Mouse (Mus musculus): ENCODE results near the gene Slc1a5. TPM values are rescaled to one million over a fixed set of nuclear protein-coding genes. Genes with fewer than 3 reads are reported as not detected.
A peak's percentile ranks its signal among the peaks of the same experiment; 100 is the strongest.

The Slc1a5 gene
- polyA plus RNA-seq, 1 experiment from 2014 or later = 9.8 TPM

DNA sequence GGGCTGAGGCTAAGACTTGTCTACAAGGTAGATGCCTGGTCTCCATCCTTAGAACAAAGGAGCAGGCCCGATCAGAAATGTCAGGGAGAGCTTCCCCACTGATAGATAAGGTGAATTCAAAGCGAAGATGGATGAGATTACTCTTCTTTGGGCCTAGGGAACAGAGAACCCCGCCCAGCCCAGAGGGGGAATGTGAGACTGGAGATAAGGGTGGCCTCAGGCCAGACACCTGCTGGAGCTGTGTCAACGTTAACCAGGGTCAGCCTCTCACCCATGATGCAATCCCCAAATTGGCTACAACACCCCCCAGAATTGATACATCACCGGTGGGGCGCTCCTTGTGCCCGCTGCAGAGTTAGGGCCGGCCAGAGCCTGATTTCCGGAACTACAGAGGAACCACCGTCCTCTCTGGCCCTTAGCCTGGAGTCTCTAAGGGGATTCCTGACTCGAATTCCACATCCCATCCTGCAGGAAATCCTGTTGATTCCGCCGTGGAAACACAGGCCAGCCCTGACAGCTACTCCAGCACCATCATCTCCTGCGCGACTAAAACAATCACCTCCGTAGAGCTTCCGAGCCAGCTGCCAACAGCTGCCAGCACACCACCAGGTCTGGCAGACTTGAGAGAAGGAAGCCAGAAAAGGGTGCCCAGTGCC is 25.6 kb upstream of the Slc1a5 start:
- no peaks in the 10 kb centered on the region for H3K4me1 ChIP-seq (replicated peaks; ENCODE audit: control insufficient read depth, insufficient read depth, low read length)
- H3K36me3 ChIP-seq (ENCODE audit: control insufficient read depth, insufficient read depth) = no peaks in the 10 kb centered on the region
- H3K4me2 ChIP-seq (ENCODE audit: low read length) = no peak overlapping the region
- no peak overlapping the region for H3K9ac ChIP-seq (replicated peaks; ENCODE audit: low read depth, low read length)
- no peaks in the 10 kb centered on the region for H3K9me3 ChIP-seq (ENCODE audit: control insufficient read depth, low read length)
- no peak overlapping the region for H3K4me3 ChIP-seq (replicated peaks; ENCODE audit: low read length)
- H3K27me3 ChIP-seq (replicated peaks; ENCODE audit: control insufficient read depth, insufficient read depth, low read length) = no peaks in the 10 kb centered on the region
- 82% methylated on average over 17 of the region's 17 CpGs for WGBS
- no peak for ATAC-seq
- H3K27ac ChIP-seq (ENCODE audit: low read length) = no peak overlapping the region

DNA sequence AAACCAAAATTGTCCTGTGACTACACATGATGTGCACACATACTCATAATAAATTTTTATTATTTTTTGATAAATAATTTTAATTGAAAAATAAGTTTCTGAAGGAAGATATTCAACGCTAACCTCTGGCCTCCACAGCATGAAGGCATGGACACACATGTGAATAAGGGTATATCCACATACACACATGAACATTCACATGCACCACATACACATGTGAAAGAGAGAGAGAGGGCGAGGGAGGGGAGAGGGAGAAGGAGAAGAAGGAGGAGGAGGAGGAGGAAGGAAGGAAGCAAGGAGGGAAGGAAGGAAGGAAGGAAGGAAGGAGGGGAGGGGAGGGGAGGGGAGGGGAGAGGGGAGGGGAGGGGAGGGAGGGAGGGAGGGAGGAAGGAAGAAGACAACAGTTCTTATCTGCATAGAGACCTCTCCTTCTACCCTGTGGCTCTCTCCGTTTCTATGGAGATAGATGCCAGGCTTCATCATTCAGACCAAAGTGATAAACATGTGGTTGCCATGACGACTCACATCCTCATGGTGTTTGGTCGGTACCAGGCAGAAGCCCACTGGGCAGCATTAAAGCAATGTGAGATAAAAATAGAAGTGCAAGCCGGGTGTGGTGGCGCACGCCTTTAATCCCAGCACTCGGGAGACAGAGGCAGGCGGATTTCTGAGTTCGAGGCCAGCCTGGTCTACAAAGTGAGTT is 22.1 kb upstream of the Slc1a5 start:
- Histone ChIP-seq H3K9me3 (ENCODE audit: control insufficient read depth, low read length) (no peaks in the 10 kb centered on the region), H3K27ac (ENCODE audit: low read length) (no peak overlapping the region), H3K36me3 (ENCODE audit: control insufficient read depth, insufficient read depth) (no peaks in the 10 kb centered on the region), H3K4me3 (replicated peaks; ENCODE audit: low read length) (no peak overlapping the region), H3K4me2 (ENCODE audit: low read length) (no peak overlapping the region), H3K4me1 (replicated peaks; ENCODE audit: control insufficient read depth, insufficient read depth, low read length) (no peaks in the 10 kb centered on the region), H3K27me3 (replicated peaks; ENCODE audit: control insufficient read depth, insufficient read depth, low read length) (no peaks in the 10 kb centered on the region), H3K9ac (replicated peaks; ENCODE audit: low read depth, low read length) (no peak overlapping the region)
- peak; percentile 66 for ATAC-seq
- 63% methylated on average over 10 of the region's 11 CpGs for WGBS

DNA sequence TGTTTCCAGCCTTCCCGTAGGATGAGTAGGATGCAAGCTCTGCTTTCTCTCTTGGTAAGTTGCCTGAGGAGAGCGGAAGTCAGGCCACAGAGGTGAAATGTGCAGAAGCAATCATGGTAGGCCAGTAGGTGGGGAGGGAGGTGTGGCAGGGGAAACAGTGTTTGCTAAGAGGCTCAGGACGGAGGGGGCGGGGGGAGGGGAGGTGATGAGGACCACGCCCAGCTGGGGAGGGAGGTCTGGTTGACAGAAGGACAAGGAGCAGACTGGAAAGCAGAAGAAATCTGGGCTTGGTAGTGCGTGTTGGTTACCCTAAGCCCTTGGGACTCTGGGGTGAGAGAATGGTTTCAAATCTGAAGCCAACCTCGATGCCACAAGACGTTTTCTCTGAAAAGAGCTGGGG is 20.8 kb upstream of the Slc1a5 start:
- Histone ChIP-seq H3K4me3 (replicated peaks; ENCODE audit: low read length) (no peak overlapping the region), H3K27me3 (replicated peaks; ENCODE audit: control insufficient read depth, insufficient read depth, low read length) (no peaks in the 10 kb centered on the region)
- ATAC-seq = no peak

DNA sequence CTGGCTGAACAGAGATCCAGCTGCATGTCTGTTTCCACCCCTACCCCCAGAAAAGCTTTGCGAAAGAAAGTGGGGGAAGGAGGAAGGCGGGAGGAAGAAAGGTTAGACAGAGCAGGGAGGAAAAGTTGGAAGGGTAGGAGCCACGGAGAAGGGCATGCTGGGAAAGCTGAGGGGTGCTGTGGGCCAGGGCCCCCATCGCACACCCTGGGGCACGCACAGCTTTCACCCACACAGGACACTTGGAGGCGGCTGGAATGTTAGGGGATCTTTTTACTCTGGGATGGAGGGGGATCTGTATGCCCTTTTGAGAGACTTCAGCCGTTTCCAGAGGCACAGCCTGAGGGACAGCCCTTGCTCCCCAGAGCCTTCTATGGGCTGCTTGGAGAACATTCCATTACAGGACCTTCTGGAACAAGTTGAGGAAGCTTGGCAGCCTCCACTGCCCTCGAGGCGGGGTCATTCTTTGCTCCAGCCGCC is 20.1 kb upstream of the Slc1a5 start:
- no peaks in the 10 kb centered on the region for H3K4me1 ChIP-seq (replicated peaks; ENCODE audit: control insufficient read depth, insufficient read depth, low read length)
- no peak overlapping the region for H3K27ac ChIP-seq (ENCODE audit: low read length)
- no peak overlapping the region for H3K9ac ChIP-seq (replicated peaks; ENCODE audit: low read depth, low read length)
- ATAC-seq = no peak
- no peaks in the 10 kb centered on the region for H3K27me3 ChIP-seq (replicated peaks; ENCODE audit: control insufficient read depth, insufficient read depth, low read length)
- 55% methylated on average over 10 of the region's 10 CpGs for WGBS
- no peak overlapping the region for H3K4me3 ChIP-seq (replicated peaks; ENCODE audit: low read length)
- H3K9me3 ChIP-seq (ENCODE audit: control insufficient read depth, low read length) = no peaks in the 10 kb centered on the region
- H3K36me3 ChIP-seq (ENCODE audit: control insufficient read depth, insufficient read depth) = no peaks in the 10 kb centered on the region
- H3K4me2 ChIP-seq (ENCODE audit: low read length) = no peak overlapping the region

More for the DNA sequence above, 20.8 kb upstream of the Slc1a5 start:
- Histone ChIP-seq H3K9ac (replicated peaks; ENCODE audit: low read depth, low read length) (no peak overlapping the region), H3K9me3 (ENCODE audit: control insufficient read depth, low read length) (no peaks in the 10 kb centered on the region), H3K36me3 (ENCODE audit: control insufficient read depth, insufficient read depth) (no peaks in the 10 kb centered on the region), H3K27ac (ENCODE audit: low read length) (no peak overlapping the region), H3K4me2 (ENCODE audit: low read length) (no peak overlapping the region), H3K4me1 (replicated peaks; ENCODE audit: control insufficient read depth, insufficient read depth, low read length) (no peaks in the 10 kb centered on the region)
- 33% methylated on average over 8 of the region's 8 CpGs for WGBS

DNA sequence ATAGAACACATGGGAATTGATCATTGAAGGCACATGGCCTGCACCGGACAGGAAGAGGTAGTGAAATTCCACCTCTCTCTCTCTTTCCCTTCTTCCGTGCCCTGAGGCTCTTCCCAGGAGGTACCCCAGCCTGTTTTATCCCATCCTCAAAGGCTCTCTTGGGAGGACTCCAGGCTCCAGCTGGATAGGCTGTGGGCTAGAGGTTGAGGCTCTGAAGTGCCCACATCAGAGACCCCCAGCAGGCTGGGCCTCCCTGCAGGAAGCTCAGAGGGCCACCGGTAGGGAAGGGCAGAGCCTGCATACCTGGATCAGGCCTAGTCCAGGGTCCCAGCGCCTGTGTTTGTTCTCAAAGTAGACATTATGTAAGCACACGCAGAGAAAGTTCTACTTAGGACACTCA is 19.5 kb upstream of the Slc1a5 start:
- H3K27me3 ChIP-seq (replicated peaks; ENCODE audit: control insufficient read depth, insufficient read depth, low read length) = no peaks in the 10 kb centered on the region
- no peak overlapping the region for H3K4me3 ChIP-seq (replicated peaks; ENCODE audit: low read length)
- no peak overlapping the region for H3K4me2 ChIP-seq (ENCODE audit: low read length)
- H3K9me3 ChIP-seq (ENCODE audit: control insufficient read depth, low read length) = no peaks in the 10 kb centered on the region
- no peaks in the 10 kb centered on the region for H3K4me1 ChIP-seq (replicated peaks; ENCODE audit: control insufficient read depth, insufficient read depth, low read length)
- H3K36me3 ChIP-seq (ENCODE audit: control insufficient read depth, insufficient read depth) = no peaks in the 10 kb centered on the region
- no peak for ATAC-seq
- WGBS = 53% methylated on average over 5 of the region's 5 CpGs
- no peak overlapping the region for H3K27ac ChIP-seq (ENCODE audit: low read length)
- H3K9ac ChIP-seq (replicated peaks; ENCODE audit: low read depth, low read length) = no peak overlapping the region

DNA sequence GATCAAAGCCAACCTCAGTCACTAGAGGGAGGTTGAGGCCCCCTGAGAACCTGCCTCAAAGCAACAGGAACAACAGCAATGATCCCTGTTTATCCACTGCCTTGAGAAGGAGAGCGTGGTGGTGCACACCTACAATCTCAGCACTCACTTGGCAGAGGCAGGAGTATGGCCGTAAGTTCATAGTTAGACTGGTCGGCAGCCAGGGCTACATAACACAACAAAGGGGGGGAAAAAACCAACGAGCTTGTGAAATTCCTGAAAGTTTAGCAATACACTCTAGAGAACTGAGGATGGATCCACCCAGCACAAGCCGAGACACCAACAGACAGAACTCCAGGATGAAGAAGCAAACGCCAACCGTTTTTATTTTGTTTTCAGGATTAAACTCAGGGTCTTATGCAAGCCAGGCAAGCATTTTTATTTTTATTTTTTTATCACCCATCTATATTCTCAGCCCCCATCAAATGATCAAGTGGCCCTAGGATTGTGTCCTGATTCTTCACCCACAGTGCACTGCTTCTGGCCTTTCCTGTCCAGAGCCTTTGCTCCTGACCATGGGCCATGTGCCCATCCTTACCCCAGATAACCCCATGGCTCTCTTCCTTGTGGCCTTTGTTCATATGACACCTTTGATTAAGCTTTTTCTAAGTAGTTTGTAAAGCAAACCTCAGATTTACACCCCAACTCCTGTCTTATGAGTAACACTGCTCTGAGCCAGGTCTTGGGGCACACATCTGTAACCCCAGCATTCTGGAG is 17.5 kb upstream of the Slc1a5 start:
- Histone ChIP-seq H3K27ac (ENCODE audit: low read length) (no peak overlapping the region), H3K4me2 (ENCODE audit: low read length) (no peak overlapping the region), H3K9ac (replicated peaks; ENCODE audit: low read depth, low read length) (no peak overlapping the region), H3K27me3 (replicated peaks; ENCODE audit: control insufficient read depth, insufficient read depth, low read length) (no peaks in the 10 kb centered on the region), H3K4me1 (replicated peaks; ENCODE audit: control insufficient read depth, insufficient read depth, low read length) (no peaks in the 10 kb centered on the region), H3K4me3 (replicated peaks; ENCODE audit: low read length) (no peak overlapping the region), H3K9me3 (ENCODE audit: control insufficient read depth, low read length) (no peaks in the 10 kb centered on the region), H3K36me3 (ENCODE audit: control insufficient read depth, insufficient read depth) (no peaks in the 10 kb centered on the region)
- 89% methylated on average over 7 of the region's 7 CpGs for WGBS
- no peak for ATAC-seq

DNA sequence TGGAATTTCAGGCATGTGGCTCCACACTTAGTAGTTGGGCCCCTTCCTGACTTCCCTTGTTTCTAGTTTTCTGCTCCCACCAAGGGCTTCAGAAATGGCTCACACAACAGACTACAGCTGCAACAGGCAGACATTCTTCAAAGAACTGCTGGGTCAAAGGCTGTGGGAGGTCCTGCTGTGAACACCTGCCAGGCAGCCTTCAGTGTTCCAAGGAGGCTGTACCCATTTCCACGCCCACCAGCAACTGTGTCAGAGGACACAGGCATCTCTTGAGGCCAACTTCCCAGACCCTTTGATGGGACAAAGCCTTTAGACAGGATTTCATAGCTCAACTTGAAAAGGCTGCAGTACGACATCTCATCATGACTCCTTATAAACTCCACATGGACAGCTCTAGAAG is 14.7 kb upstream of the Slc1a5 start:
- Histone ChIP-seq H3K4me1 (replicated peaks; ENCODE audit: control insufficient read depth, insufficient read depth, low read length) (no peaks in the 10 kb centered on the region), H3K9ac (replicated peaks; ENCODE audit: low read depth, low read length) (no peak overlapping the region), H3K27ac (ENCODE audit: low read length) (no peak overlapping the region), H3K4me2 (ENCODE audit: low read length) (no peak overlapping the region), H3K9me3 (ENCODE audit: control insufficient read depth, low read length) (0 out of 2 replicates have a peak, but pooled peaks cover 2% of the 10 kb centered on the region), H3K36me3 (ENCODE audit: control insufficient read depth, insufficient read depth) (no peaks in the 10 kb centered on the region), H3K4me3 (replicated peaks; ENCODE audit: low read length) (no peak overlapping the region), H3K27me3 (replicated peaks; ENCODE audit: control insufficient read depth, insufficient read depth, low read length) (no peaks in the 10 kb centered on the region)
- WGBS = 24% methylated on average over 2 of the region's 2 CpGs
- no peak for ATAC-seq

DNA sequence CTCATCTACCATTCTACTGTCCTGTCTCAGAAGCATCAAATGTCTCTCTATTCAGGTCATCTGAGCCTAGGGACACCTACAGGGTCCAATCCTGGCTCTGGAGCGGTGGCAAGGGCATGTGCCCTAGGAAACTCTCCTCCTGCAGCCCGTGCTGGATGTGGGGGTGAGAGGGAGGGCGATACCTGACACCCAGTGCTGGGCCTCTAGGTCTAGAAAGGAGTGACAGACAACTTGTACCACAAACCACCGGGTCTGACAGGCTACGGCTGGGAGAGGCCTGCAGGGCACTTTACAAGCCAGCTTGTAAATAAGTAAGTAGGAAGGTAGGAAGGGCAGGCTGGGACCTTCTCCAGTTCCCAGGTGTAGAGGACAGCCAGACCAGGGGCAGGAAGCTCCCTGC is 5.3 kb upstream of the Slc1a5 start:
- no peak overlapping the region for H3K4me2 ChIP-seq (ENCODE audit: low read length)
- H3K27ac ChIP-seq (ENCODE audit: low read length) = no peak overlapping the region
- no peak overlapping the region for H3K9ac ChIP-seq (replicated peaks; ENCODE audit: low read depth, low read length)
- no peaks in the 10 kb centered on the region for H3K36me3 ChIP-seq (ENCODE audit: control insufficient read depth, insufficient read depth)
- H3K4me3 ChIP-seq (replicated peaks; ENCODE audit: low read length) = no peak overlapping the region
- H3K4me1 ChIP-seq (replicated peaks; ENCODE audit: control insufficient read depth, insufficient read depth, low read length) = peaks cover under 1% of the 10 kb centered on the region; the same call in 1 of the 2 replicates
- H3K9me3 ChIP-seq (ENCODE audit: control insufficient read depth, low read length) = no peaks in the 10 kb centered on the region
- 60% methylated on average over 5 of the region's 5 CpGs for WGBS
- no peak for ATAC-seq
- H3K27me3 ChIP-seq (replicated peaks; ENCODE audit: control insufficient read depth, insufficient read depth, low read length) = no peaks in the 10 kb centered on the region

DNA sequence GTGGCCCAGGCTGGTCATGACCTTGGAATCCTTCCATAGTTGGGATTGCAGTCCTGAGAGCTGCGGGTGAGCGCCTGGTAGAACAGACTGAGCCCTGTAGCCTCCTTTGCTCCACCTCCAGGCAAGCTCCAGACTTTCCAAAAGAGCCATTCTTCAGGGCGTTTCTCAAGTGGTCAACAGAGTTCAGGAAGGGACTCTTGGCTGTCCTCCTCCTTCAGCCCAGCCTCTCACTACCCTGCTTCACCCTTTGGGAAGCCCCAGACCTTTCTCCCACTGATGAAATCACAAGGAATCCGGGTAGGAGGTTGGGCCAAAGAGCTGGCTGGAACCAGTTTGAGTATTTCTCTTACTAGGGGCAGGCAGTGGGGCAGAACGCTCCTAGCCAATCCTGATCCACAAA is 1.1 kb upstream of the Slc1a5 start:
- WGBS = 76% methylated on average over 5 of the region's 5 CpGs
- H3K4me1 ChIP-seq (replicated peaks; ENCODE audit: control insufficient read depth, insufficient read depth, low read length) = peaks cover 25% of the 10 kb centered on the region

More for the DNA sequence above, 1.1 kb upstream of the Slc1a5 start:
- Histone ChIP-seq H3K9ac (replicated peaks; ENCODE audit: low read depth, low read length) (no peak overlapping the region), H3K4me2 (ENCODE audit: low read length) (no peak overlapping the region), H3K9me3 (ENCODE audit: control insufficient read depth, low read length) (no peaks in the 10 kb centered on the region), H3K27ac (ENCODE audit: low read length) (no peak overlapping the region), H3K27me3 (replicated peaks; ENCODE audit: control insufficient read depth, insufficient read depth, low read length) (no peaks in the 10 kb centered on the region), H3K4me3 (replicated peaks; ENCODE audit: low read length) (no peak overlapping the region), H3K36me3 (ENCODE audit: control insufficient read depth, insufficient read depth) (no peaks in the 10 kb centered on the region)
- ATAC-seq = no peak

All from forebrain, embryonic 16.5 days (tissue).